Mouse (Mus musculus) brain, adult 10 weeks (tissue): ENCODE measurements around the gene 1700080E11Rik. TPM values are rescaled to one million over a fixed set of nuclear protein-coding genes. Genes with fewer than 3 reads are reported as not detected.

ENCODE experiments used
- polyA plus RNA-seq: library from polyadenylated mRNA; stranded (reverse); fragments of 350-450 nt; fragmentation: Illumina TruSeq; extraction: RNeasy Lipid Tissue Mini Kit (QIAGEN cat#74804); gene quantifications from one replicate; pipeline ENCODE4 v1.2.3, GENCODE M21; 2015; ENCODE audit warnings: low read depth, low replicate concordance

The 1700080E11Rik gene
- polyA plus RNA-seq = not detected

DNA sequence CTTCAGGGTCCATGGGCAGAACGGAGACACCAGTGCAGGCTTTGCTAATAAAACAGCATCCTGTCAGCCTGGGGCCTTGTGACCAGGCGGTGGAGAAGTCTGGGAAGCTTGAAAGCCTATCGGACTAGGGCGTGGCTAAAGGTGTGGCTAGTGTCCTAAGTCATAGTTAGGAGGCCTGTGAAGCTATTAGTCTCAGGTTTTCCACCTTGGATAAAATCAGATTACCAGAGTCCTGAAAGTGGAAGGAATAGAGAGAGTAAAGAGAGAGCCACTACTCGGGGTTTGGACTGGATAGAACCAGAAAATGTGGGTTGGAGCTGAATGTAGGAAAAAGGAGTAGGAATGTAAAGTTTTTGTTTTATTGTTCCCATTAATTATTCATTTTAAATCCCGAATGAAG, at the start of gene 1700080E11Rik:
Gene 1700080E11Rik, minus strand, starts transcription at position 101 of the 400 bp plus-strand sequence.

DNA sequence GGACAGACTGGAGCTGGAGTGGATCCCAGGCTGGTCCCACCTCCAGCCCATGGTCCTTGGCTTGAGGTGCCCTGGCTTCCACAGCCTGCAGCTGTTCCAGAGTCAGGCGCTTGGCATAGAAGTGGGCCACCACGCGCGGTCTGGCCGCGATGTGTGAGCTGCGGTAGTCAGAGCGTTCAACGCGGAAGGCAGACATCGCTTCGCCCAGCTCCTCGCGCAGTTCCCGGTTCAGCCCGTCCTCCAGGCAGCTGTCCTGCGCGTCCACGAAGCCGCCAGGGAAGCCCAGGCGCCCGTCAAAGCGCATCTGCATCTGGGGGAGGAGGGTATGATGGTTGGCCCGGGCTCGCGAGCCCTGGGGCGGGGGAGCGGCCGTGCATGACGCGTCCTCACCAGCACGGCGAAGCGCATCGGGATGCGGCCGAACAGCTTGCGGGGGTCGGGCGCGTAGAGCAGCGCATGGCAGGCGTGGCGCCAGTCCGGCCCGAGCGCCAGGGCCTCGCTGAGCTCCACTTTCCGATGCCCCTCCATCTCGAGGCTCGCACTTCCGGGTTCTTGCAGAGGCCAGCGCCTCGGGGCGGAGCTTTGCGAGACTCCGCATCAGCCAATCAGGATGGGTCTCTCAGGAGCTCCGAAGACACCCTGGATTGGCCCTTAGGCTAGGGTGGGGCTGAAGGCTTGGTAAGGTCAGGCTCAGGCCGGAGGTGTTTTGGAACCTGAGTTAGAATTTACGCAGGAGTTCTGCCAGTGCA, 13.5 kb downstream of the 1700080E11Rik start, which contains the start of gene Nudt16:
Gene Nudt16, minus strand, starts transcription at position 572 of the 749 bp plus-strand sequence.

Other genes with a start within 250 kb of the 1700080E11Rik start
- 103 TPM for gene Mrpl3, start 91.9 kb downstream of the 1700080E11Rik start, polyA plus RNA-seq
- gene Nudt16, start 13.3 kb downstream of the 1700080E11Rik start, polyA plus RNA-seq = 19.6 TPM